Mouse (Mus musculus) hindbrain, postnatal 0 days (tissue): ENCODE results near the gene Tbc1d10c. TPM values are rescaled to one million over a fixed set of nuclear protein-coding genes. Genes with fewer than 3 reads are reported as not detected.

Source experiments
- ATAC-seq: fragments of 200-750 bp; cut with Nextera tagmentation; 2 replicates; pipeline ENCODE4 v1.8.0; 2017; ENCODE audit warnings: mild to moderate bottlenecking, moderate TSS enrichment, moderate library complexity
- DNase-seq: peaks from one replicate; pipeline ENCODE4 v3.0.0-alpha.2; 2015; ENCODE audit warnings: low spot score
- H3K27ac ChIP-seq: fragments of 300-500 bp; sonication (generic); 2 replicates; pipeline ENCODE4 v1.5.1; 2014; ENCODE audit warnings: mild to moderate bottlenecking
- H3K27me3 ChIP-seq: fragments of 300-500 bp; sonication (generic); 2 replicates; pipeline ENCODE4 v1.6.1; 2014; ENCODE audit warnings: low read length, mixed read lengths; ENCODE audit not compliant: insufficient read depth
- H3K36me3 ChIP-seq: fragments of 300-500 bp; sonication (generic); 2 replicates; pipeline ENCODE4 v1.6.1; 2014; ENCODE audit warnings: low read length, mixed read lengths; ENCODE audit not compliant: insufficient read depth
- H3K4me1 ChIP-seq: fragments of 300-500 bp; sonication (generic); 2 replicates; pipeline ENCODE4 v1.6.1; 2014; ENCODE audit warnings: antibody characterized with exemption, low read length, mixed read lengths; ENCODE audit not compliant: insufficient read depth
- H3K4me2 ChIP-seq: fragments of 300-500 bp; sonication (generic); 2 replicates; pipeline ENCODE4 v1.6.1; 2014; ENCODE audit warnings: low read depth, mild to moderate bottlenecking, low read length, moderate library complexity, mixed read lengths
- H3K4me3 ChIP-seq: fragments of 300-500 bp; sonication (generic); 2 replicates; pipeline ENCODE4 v1.5.1; 2014; ENCODE audit warnings: low read length
- H3K9ac ChIP-seq: fragments of 300-500 bp; sonication (generic); replicated peaks from 2 replicates; pipeline ENCODE4 v1.6.1; 2014; ENCODE audit warnings: mild to moderate bottlenecking, low read length, moderate library complexity, mixed read lengths
- H3K9me3 ChIP-seq: fragments of 300-500 bp; sonication (generic); 2 replicates; pipeline ENCODE4 v1.6.1; 2016; ENCODE audit warnings: low read length, mixed read lengths
- CTCF ChIP-seq: IDR thresholded peaks from 2 replicates; pipeline ENCODE4 v1.5.1; 2016; ENCODE audit warnings: antibody characterized with exemption, control low read depth, low read depth
- WGBS: fragments of 180-500 bp; shearing (Covaris S2); extraction: QIAGEN DNeasy Blood & Tissue Kit; methylation state at CpG from one replicate; pipeline ENCODE4 v1.1.7; 2014; 5-methylcytosine and 5-hydroxymethylcytosine counted together
- polyA plus RNA-seq: library from polyadenylated mRNA; unstranded; fragments of >200 nt; fragmentation: Nextera tagmentation; extraction: Ambion mirVana; gene quantifications from 2 replicates; pipeline ENCODE4 v1.2.1, GENCODE M21; 2015
- total RNA-seq: library from RNA; depleted of rRNA; stranded (reverse); fragments of >200 nt; gene quantifications from 2 replicates; pipeline ENCODE4 v1.2.3, GENCODE M21; 2014

Tbc1d10c gene
- total and polyA plus RNA-seq, 2 experiments from 2014 or later = 0.95 to 3.8 TPM

DNA sequence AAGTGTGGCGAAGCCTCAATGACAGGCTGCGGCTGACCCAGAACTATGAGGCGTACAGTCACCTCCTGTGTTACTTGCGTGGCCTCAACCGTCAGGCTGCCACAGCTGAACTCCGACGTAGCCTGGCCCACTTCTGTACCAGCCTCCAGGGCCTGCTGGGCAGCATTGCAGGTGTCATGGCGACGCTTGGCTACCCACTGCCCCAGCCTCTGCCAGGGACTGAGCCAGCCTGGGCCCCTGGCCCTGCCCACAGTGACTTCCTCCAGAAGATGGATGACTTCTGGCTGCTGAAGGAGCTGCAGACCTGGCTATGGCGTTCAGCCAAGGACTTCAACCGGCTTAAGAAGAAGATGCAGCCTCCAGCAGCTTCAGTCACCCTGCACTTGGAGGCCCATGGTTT, 31.1 kb upstream of the Tbc1d10c start:
- peak; percentile 38 for DNase-seq
- ATAC-seq = peak; percentile 69; the same call in 1 of the 2 replicates
- no peak for TF ChIP-seq CTCF
- Histone ChIP-seq H3K4me2 (no peak overlapping the region), H3K27me3 (no peaks in the 10 kb centered on the region), H3K4me3 (no peak overlapping the region), H3K36me3 (no peaks in the 10 kb centered on the region), H3K27ac (no peak overlapping the region), H3K4me1 (peaks cover 15% of the 10 kb centered on the region; the same call in 1 of the 2 replicates), H3K9ac (no peak overlapping the region), H3K9me3 (no peaks in the 10 kb centered on the region)
- WGBS = 50% methylated on average over 11 of the region's 11 CpGs

DNA sequence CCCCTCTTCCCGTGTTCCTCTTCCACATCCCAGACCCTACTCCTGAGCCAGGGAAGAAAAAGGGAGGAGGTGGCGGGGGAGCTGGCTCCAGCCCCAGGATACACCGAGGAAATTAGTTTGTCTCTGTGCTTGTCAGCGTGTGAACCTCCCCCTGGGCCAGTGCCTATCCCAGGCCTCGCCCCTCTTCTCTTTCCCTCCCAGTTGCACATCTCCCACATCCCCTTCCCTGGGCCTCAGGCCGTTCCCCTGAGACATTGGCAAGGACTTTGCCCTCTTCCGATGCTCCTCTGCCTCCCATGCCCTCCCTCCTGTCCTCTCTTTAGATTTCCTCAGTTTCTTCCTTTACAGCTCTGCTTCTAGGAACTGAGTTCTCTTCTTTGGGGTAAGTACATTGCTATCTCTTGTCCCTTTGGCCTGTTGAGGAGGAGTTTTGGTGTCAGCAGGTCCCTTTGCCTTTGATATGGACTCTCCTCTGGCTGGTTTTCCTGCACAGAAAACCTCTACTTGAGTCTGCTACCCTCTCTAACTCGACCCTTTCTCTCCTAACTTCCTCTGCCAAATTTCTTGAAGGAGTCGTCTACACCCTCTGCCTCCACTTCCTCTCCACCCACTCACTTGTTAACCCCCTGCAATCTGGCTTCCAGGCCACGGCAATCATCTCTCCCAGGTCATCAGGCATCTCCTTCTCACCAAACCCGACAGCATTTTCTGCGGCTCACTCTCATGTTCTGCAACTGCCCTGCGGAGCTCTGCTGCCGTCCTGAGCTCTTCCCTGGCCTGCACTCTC, 30.1 kb upstream of the Tbc1d10c start:
- H3K4me1 ChIP-seq = peaks cover 15% of the 10 kb centered on the region; the same call in 1 of the 2 replicates
- H3K36me3 ChIP-seq = no peaks in the 10 kb centered on the region
- ATAC-seq (no peak), DNase-seq (peak; percentile 33)
- H3K4me2 ChIP-seq = no peak overlapping the region
- H3K4me3 ChIP-seq = no peak overlapping the region
- 33% methylated on average over 14 of the region's 14 CpGs for WGBS
- H3K9ac ChIP-seq = no peak overlapping the region
- no peak for TF ChIP-seq CTCF
- no peaks in the 10 kb centered on the region for H3K27me3 ChIP-seq
- H3K27ac ChIP-seq = no peak overlapping the region
- no peaks in the 10 kb centered on the region for H3K9me3 ChIP-seq

DNA sequence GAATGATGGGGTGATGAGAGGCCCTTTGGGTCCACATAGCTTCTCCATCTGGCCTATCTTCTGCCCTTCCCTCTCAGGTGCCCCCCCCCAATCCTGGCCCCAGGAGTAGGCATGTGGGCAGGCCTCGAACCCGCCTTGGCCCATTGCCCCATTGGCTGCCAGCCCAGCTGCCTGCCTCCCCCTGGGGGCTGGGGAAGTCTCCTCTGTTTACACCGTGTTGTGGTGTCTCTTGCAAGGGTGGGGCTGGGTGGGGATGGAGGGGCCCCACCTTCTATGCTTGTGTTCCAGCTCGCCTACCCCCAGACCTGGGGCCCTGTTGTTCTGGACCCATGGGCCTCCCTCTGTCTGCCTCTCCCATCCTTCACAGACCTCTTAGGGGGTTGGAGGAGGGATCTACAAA, 29.3 kb upstream of the Tbc1d10c start:
- ATAC-seq (no peak), DNase-seq (no peak)
- no peak for TF ChIP-seq CTCF
- no peak overlapping the region for H3K27ac ChIP-seq
- H3K4me3 ChIP-seq = no peak overlapping the region
- peaks cover 15% of the 10 kb centered on the region; the same call in 1 of the 2 replicates for H3K4me1 ChIP-seq
- H3K4me2 ChIP-seq = no peak overlapping the region
- H3K9ac ChIP-seq = no peak overlapping the region
- H3K36me3 ChIP-seq = no peaks in the 10 kb centered on the region
- H3K9me3 ChIP-seq = no peaks in the 10 kb centered on the region
- WGBS = 23% methylated on average over 4 of the region's 4 CpGs
- no peaks in the 10 kb centered on the region for H3K27me3 ChIP-seq

DNA sequence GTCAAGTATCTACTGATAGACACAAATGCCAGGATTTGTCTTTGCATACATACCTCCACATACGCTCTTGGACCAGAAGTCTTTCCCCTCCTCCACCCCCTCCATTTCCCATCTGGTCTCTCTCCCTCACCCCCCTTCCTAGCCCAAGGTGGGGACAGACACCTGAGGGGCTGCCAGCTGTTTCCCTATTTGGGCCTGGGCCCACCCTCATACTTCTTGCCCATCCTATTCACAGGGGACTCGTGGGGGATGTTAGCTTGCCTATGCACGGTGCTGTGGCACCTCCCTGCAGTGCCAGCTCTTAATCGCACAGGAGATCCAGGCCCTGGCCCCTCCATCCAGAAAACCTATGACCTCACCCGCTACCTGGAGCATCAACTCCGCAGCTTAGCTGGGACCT, 28.9 kb upstream of the Tbc1d10c start:
- no peak overlapping the region for H3K27ac ChIP-seq
- no peaks in the 10 kb centered on the region for H3K36me3 ChIP-seq
- ATAC-seq = no peak
- H3K27me3 ChIP-seq = no peaks in the 10 kb centered on the region
- no peaks in the 10 kb centered on the region for H3K9me3 ChIP-seq
- no peak overlapping the region for H3K9ac ChIP-seq
- no peak overlapping the region for H3K4me3 ChIP-seq
- H3K4me2 ChIP-seq = no peak overlapping the region
- no peak for DNase-seq
- 73% methylated on average over 6 of the region's 6 CpGs for WGBS
- peaks cover 20% of the 10 kb centered on the region; the same call in 1 of the 2 replicates for H3K4me1 ChIP-seq
- TF ChIP-seq CTCF = no peak

DNA sequence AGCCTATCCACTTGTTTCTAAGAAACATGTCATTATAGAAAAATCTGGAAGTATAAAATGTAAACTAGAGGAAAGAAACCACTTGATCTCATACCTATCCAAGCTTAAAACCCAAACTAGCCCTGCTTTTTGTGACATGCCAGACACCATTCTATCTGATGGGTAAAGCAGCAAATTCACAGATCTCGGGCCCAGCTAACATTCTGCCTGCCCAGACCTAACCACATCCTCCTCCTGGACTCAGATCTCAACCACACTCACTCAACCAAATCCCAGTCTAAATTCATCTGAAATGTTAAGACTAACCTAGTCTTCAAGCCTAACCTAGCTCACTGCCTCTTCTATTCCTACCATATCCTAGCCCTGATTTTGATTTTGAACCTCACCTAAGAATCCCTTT, 27.7 kb upstream of the Tbc1d10c start:
- H3K27ac ChIP-seq = no peak overlapping the region
- ATAC-seq (no peak), DNase-seq (no peak)
- no peak overlapping the region for H3K4me2 ChIP-seq
- no peak overlapping the region for H3K9ac ChIP-seq
- H3K4me1 ChIP-seq = peaks cover 31% of the 10 kb centered on the region; the same call in 1 of the 2 replicates
- H3K4me3 ChIP-seq = no peak overlapping the region
- TF ChIP-seq CTCF = no peak
- 56% methylated on average over 1 of the region's 1 CpGs for WGBS
- H3K9me3 ChIP-seq = no peaks in the 10 kb centered on the region
- H3K27me3 ChIP-seq = peaks cover 5% of the 10 kb centered on the region
- no peaks in the 10 kb centered on the region for H3K36me3 ChIP-seq

DNA sequence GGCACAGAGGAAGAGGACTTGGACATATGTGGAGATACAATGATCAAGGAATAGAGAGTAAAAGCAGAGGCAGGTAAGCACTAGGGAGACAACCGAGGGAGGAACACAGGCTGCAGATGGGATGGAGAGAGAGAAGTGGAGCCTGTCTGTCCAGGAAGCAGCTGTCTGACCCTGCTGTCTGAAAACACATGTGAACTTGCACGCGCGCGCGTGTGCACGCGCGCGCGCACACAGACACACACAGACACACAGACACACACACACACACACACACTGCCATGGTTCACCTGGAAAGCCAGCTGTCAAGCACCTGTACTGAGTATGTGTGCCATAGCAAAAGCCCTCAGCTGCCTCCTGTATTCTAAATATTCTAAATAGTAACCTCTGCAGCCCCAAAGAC, 27.2 kb upstream of the Tbc1d10c start:
- no peak for DNase-seq
- ATAC-seq = no peak
- Histone ChIP-seq H3K9me3 (no peaks in the 10 kb centered on the region), H3K36me3 (no peaks in the 10 kb centered on the region), H3K9ac (no peak overlapping the region), H3K27me3 (peaks cover 9% of the 10 kb centered on the region), H3K4me2 (no peak overlapping the region), H3K4me3 (no peak overlapping the region), H3K27ac (no peak overlapping the region), H3K4me1 (peaks cover 32% of the 10 kb centered on the region; the same call in 1 of the 2 replicates)
- WGBS = 92% methylated on average over 11 of the region's 11 CpGs
- no peak for TF ChIP-seq CTCF

DNA sequence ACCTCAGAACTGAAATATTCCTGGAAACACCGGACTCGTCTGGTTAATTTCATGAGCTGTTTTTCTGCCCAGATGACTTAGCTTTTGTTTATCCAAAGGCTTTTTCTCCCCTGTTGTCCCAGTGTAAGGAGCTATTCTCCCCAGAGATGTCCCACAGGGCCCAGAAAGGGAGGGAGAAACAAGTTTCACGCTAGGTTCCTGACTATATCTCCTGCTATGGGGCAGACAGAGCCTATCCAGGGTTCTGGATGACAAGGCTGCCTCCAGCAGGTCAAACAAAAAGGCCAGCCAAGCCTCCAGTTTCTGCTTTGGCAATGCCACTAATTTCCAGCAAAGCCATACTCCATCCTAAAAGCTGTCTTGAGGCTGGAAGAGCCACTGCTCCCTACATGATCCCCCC, 26.8 kb upstream of the Tbc1d10c start:
- H3K27me3 ChIP-seq = peaks cover 9% of the 10 kb centered on the region
- H3K9me3 ChIP-seq = no peaks in the 10 kb centered on the region
- H3K4me2 ChIP-seq = no peak overlapping the region
- ATAC-seq (no peak), DNase-seq (no peak)
- no peak overlapping the region for H3K4me3 ChIP-seq
- peaks cover 32% of the 10 kb centered on the region; the same call in 1 of the 2 replicates for H3K4me1 ChIP-seq
- no peak overlapping the region for H3K9ac ChIP-seq
- WGBS = 44% methylated on average over 3 of the region's 3 CpGs
- TF ChIP-seq CTCF = no peak
- no peaks in the 10 kb centered on the region for H3K36me3 ChIP-seq
- H3K27ac ChIP-seq = no peak overlapping the region
